Mouse (Mus musculus): ENCODE data around the gene March4. TPM values are rescaled to one million over a fixed set of nuclear protein-coding genes. Genes with fewer than 3 reads are reported as not detected.

March4 gene
- polyA plus RNA-seq, 1 experiment from 2014 or later: 5.8 TPM

- ATAC-seq (ENCODE audit: low FRiP score, low read depth): no peak
- no peak overlapping the region for H3K27ac ChIP-seq
- no peaks in the 10 kb centered on the region for H3K27me3 ChIP-seq (replicated peaks)
- no peaks in the 10 kb centered on the region for H3K9me3 ChIP-seq
- no peak overlapping the region for H3K9ac ChIP-seq
- no peaks in the 10 kb centered on the region for H3K4me1 ChIP-seq
- 35% methylated on average over 9 of the region's 9 CpGs for WGBS
- no peak overlapping the region for H3K4me3 ChIP-seq
- H3K36me3 ChIP-seq: no peaks in the 10 kb centered on the region
- H3K4me2 ChIP-seq (replicated peaks): 0 out of 2 replicates have a peak overlapping the region, but pooled peaks have one; percentile 6
These were observed 30.3 kb upstream of the March4 start for GRCm38 (mm10) chr1:72567056-72567455.

GRCm38 (mm10) chr1:72564334-72564962, 27.7 kb upstream of the March4 start:
- no peak overlapping the region for H3K9ac ChIP-seq
- WGBS: 72% methylated on average over 6 of the region's 6 CpGs
- H3K4me3 ChIP-seq: no peak overlapping the region
- ATAC-seq (ENCODE audit: low FRiP score, low read depth): no peak
- H3K36me3 ChIP-seq: no peaks in the 10 kb centered on the region
- no peak overlapping the region for H3K27ac ChIP-seq
- no peaks in the 10 kb centered on the region for H3K4me1 ChIP-seq
- H3K27me3 ChIP-seq (replicated peaks): no peaks in the 10 kb centered on the region
- no peaks in the 10 kb centered on the region for H3K9me3 ChIP-seq
- no peak overlapping the region for H3K4me2 ChIP-seq (replicated peaks)

GRCm38 (mm10) chr1:72558625-72559024, 21.9 kb upstream of the March4 start:
- Histone ChIP-seq H3K36me3 (no peaks in the 10 kb centered on the region), H3K4me3 (no peak overlapping the region), H3K4me2 (replicated peaks) (no peak overlapping the region), H3K9me3 (no peaks in the 10 kb centered on the region), H3K9ac (no peak overlapping the region), H3K27me3 (replicated peaks) (no peaks in the 10 kb centered on the region), H3K27ac (no peak overlapping the region), H3K4me1 (no peaks in the 10 kb centered on the region)
- ATAC-seq (ENCODE audit: low FRiP score, low read depth): no peak
- 54% methylated on average over 2 of the region's 2 CpGs for WGBS

GRCm38 (mm10) chr1:72556471-72556870, 19.7 kb upstream of the March4 start:
- no peak overlapping the region for H3K4me3 ChIP-seq
- no peak overlapping the region for H3K27ac ChIP-seq
- no peaks in the 10 kb centered on the region for H3K4me1 ChIP-seq
- H3K27me3 ChIP-seq (replicated peaks): no peaks in the 10 kb centered on the region
- WGBS: 90% methylated on average over 3 of the region's 3 CpGs
- no peaks in the 10 kb centered on the region for H3K36me3 ChIP-seq
- no peak for ATAC-seq (ENCODE audit: low FRiP score, low read depth)
- no peak overlapping the region for H3K9ac ChIP-seq
- no peaks in the 10 kb centered on the region for H3K9me3 ChIP-seq
- H3K4me2 ChIP-seq (replicated peaks): no peak overlapping the region

- 84% methylated on average over 2 of the region's 2 CpGs for WGBS
- Histone ChIP-seq H3K4me2 (replicated peaks) (no peak overlapping the region), H3K27me3 (replicated peaks) (no peaks in the 10 kb centered on the region), H3K9ac (no peak overlapping the region), H3K4me1 (no peaks in the 10 kb centered on the region), H3K36me3 (no peaks in the 10 kb centered on the region), H3K4me3 (no peak overlapping the region), H3K27ac (no peak overlapping the region), H3K9me3 (no peaks in the 10 kb centered on the region)
- no peak for ATAC-seq (ENCODE audit: low FRiP score, low read depth)
These were observed 13.6 kb upstream of the March4 start for GRCm38 (mm10) chr1:72550317-72550716.

GRCm38 (mm10) chr1:72538266-72538665, 1.5 kb upstream of the March4 start:
- Histone ChIP-seq H3K27ac (no peak overlapping the region), H3K4me3 (no peak overlapping the region), H3K9me3 (no peaks in the 10 kb centered on the region), H3K36me3 (no peaks in the 10 kb centered on the region), H3K9ac (no peak overlapping the region), H3K4me1 (peaks cover 18% of the 10 kb centered on the region; the same call in 1 of the 2 replicates), H3K4me2 (replicated peaks) (peak overlapping the region; percentile 89; the same call in 1 of the 2 replicates), H3K27me3 (replicated peaks) (peaks cover 19% of the 10 kb centered on the region)
- 74% methylated on average over 5 of the region's 5 CpGs for WGBS
- no peak for ATAC-seq (ENCODE audit: low FRiP score, low read depth)

- Histone ChIP-seq H3K4me2 (replicated peaks) (peak overlapping the region; percentile 89), H3K9ac (peak overlapping the region; percentile 60), H3K4me3 (peak overlapping the region; percentile 46), H3K27me3 (replicated peaks) (peaks cover 19% of the 10 kb centered on the region), H3K4me1 (peaks cover 23% of the 10 kb centered on the region; the same call in 1 of the 2 replicates), H3K36me3 (no peaks in the 10 kb centered on the region), H3K27ac (peak overlapping the region; percentile 70; the same call in 1 of the 2 replicates), H3K9me3 (no peaks in the 10 kb centered on the region)
- WGBS: 1% methylated on average over 36 of the region's 36 CpGs
- peak; percentile 80 for ATAC-seq (ENCODE audit: low FRiP score, low read depth)
These were observed 782 bp downstream of the March4 start for GRCm38 (mm10) chr1:72535725-72536571.

GRCm38 (mm10) chr1:72533439-72533838, 3.3 kb downstream of the March4 start:
- Histone ChIP-seq H3K36me3 (no peaks in the 10 kb centered on the region), H3K4me3 (peak overlapping the region; percentile 19), H3K9ac (no peak overlapping the region), H3K4me1 (peaks cover 23% of the 10 kb centered on the region; the same call in 1 of the 2 replicates), H3K27ac (no peak overlapping the region), H3K4me2 (replicated peaks) (peak overlapping the region; percentile 89), H3K27me3 (replicated peaks) (peaks cover 19% of the 10 kb centered on the region), H3K9me3 (no peaks in the 10 kb centered on the region)
- no peak for ATAC-seq (ENCODE audit: low FRiP score, low read depth)

GRCm38 (mm10) chr1:72532926-72533325, 3.8 kb downstream of the March4 start:
- peaks cover 19% of the 10 kb centered on the region for H3K27me3 ChIP-seq (replicated peaks)
- WGBS: 82% methylated on average over 5 of the region's 5 CpGs
- no peaks in the 10 kb centered on the region for H3K9me3 ChIP-seq
- H3K4me2 ChIP-seq (replicated peaks): peak overlapping the region; percentile 89
- H3K9ac ChIP-seq: no peak overlapping the region
- no peak overlapping the region for H3K27ac ChIP-seq
- H3K4me1 ChIP-seq: peaks cover 23% of the 10 kb centered on the region; the same call in 1 of the 2 replicates
- no peak for ATAC-seq (ENCODE audit: low FRiP score, low read depth)
- H3K36me3 ChIP-seq: no peaks in the 10 kb centered on the region
- H3K4me3 ChIP-seq: peak overlapping the region; percentile 19; the same call in 1 of the 2 replicates

- no peak overlapping the region for H3K4me3 ChIP-seq
- peaks cover 10% of the 10 kb centered on the region for H3K27me3 ChIP-seq (replicated peaks)
- WGBS: 88% methylated on average over 8 of the region's 8 CpGs
- H3K36me3 ChIP-seq: no peaks in the 10 kb centered on the region
- no peak overlapping the region for H3K27ac ChIP-seq
- no peak overlapping the region for H3K9ac ChIP-seq
- no peaks in the 10 kb centered on the region for H3K9me3 ChIP-seq
- H3K4me1 ChIP-seq: peaks cover 14% of the 10 kb centered on the region; the same call in 1 of the 2 replicates
- peak overlapping the region; percentile 89; the same call in 1 of the 2 replicates for H3K4me2 ChIP-seq (replicated peaks)
- ATAC-seq (ENCODE audit: low FRiP score, low read depth): no peak
These were observed 6.1 kb downstream of the March4 start for GRCm38 (mm10) chr1:72530516-72531196.

- no peak overlapping the region for H3K4me2 ChIP-seq (replicated peaks)
- ATAC-seq (ENCODE audit: low FRiP score, low read depth): no peak
- H3K9me3 ChIP-seq: no peaks in the 10 kb centered on the region
- no peak overlapping the region for H3K27ac ChIP-seq
- H3K9ac ChIP-seq: no peak overlapping the region
- 0 out of 2 replicates have a peak, but pooled peaks cover 5% of the 10 kb centered on the region for H3K4me1 ChIP-seq
- no peaks in the 10 kb centered on the region for H3K36me3 ChIP-seq
- H3K27me3 ChIP-seq (replicated peaks): no peaks in the 10 kb centered on the region
- no peak overlapping the region for H3K4me3 ChIP-seq
- 85% methylated on average over 4 of the region's 4 CpGs for WGBS
These were observed 7.5 kb downstream of the March4 start for GRCm38 (mm10) chr1:72529192-72529591.

- Histone ChIP-seq H3K27me3 (replicated peaks) (no peaks in the 10 kb centered on the region), H3K4me3 (no peak overlapping the region), H3K9me3 (no peaks in the 10 kb centered on the region), H3K27ac (no peak overlapping the region), H3K4me2 (replicated peaks) (no peak overlapping the region), H3K4me1 (no peaks in the 10 kb centered on the region), H3K9ac (no peak overlapping the region), H3K36me3 (no peaks in the 10 kb centered on the region)
- no peak for ATAC-seq (ENCODE audit: low FRiP score, low read depth)
- 77% methylated on average over 6 of the region's 6 CpGs for WGBS
These were observed 13.1 kb downstream of the March4 start for GRCm38 (mm10) chr1:72523601-72524000.

Data from neural tube, embryonic 12.5 days (tissue).